Mouse (Mus musculus): Measurements from ENCODE around the gene Elk1.

The Elk1 gene

DNA sequence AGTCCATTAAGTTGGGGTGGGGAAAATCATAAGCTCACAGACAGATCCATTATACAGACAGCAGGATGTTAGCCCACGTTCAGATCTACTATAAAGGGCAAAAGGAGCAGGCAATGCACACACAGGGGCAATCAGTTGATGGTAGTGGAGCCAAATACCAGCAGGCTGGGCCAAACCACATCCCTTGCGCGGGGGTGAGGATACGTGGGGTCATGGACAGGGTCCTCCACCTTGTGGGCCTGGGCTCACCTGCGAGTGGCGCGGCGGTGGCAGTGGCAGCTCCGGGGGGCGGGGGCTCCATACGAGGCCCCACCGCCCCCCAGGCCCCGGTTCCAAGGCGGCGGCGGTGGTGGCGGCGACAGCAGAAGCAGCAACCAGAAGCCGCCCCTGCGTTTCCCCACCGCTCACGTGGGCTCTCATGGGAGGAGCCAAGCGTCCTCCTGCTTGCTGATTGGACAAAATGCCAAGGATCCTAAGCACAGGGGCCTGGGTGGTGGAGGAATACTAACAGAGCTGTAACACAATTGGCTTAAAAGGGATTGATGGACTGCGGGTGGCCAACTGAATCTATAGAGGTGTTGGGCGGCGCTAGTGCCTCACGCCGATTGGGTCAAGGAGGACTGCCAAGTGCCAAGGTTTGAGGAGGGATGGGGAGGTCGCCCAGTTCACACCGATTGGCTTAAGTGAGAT lies at the start of gene Elk1:
Gene Elk1 (minus strand): TSS at position 418 of the 690 bp plus-strand sequence.
- peak; percentile 11 for DNase-seq (ENCODE audit: low spot score)

DNA sequence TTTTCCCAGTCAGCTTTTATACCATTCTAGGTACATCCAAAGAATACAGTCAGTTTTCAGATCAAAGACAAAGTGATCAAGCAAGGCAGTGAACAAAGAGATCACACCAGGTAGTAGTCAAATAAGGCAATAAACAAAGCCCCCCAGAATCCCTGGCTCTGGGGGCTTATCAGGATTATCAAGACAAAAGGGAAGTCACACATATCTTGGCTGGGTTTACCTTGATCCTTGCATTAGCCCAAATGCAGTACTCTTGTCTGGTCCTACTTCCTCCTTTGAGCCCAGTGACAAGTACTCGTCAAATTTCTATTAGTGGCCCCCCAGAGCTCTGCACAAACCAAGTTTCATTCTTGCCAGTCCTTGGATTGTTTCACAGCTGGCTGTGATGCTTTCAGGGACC lies 30.5 kb upstream of the Elk1 start:
- no peak for DNase-seq (ENCODE audit: low spot score)

DNA sequence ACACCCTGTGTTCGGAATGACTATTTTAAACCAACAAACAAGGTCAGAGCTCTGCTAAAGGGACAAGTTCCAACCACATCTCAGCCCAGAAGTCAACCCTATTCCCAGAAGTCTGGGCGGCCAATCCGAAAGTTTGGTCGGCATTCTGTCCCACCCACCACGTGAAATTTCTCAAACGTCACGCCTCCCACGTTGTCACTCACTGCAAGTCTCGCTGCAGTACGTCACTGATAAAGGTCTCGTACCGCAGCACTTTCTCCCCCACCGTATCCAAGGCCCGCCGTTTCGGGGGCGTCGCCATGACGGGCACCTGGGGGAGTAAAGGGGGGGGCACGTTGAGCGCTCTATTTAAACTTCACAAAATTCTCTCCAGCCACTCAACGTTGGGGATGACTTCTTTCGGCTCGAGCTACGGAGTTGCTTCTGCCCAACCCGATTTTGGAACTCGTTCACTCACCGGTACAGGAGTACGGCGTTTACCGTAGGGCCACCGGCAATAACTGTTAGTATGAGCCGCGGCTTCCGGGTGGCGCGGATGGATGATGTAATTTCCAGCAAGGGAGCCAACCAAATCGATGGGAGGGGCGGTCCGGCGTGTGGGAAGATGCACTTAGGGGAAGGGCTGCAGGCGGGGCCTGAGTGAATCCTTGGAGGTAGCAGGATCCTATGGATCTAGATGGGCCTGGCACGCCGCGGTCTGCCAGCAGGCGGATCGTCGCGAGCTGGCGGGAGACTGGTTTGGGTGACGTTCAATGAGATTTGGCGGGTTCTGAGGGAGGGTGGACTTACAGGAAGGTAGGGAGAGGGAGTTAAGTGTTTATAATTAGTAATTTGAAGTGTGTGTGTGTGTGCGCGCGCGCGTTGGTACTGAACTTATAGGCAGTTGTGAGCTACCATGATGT lies 11.3 kb upstream of the Elk1 start, which contains the start of gene Uxt:
Gene Uxt (minus strand): TSS at position 541 of the 902 bp plus-strand sequence.
- peak; percentile 57 for DNase-seq (ENCODE audit: low spot score)

GRCm38 (mm10) chrX:20946055-20946454 lies 4.4 kb downstream of the Elk1 start:
- DNase-seq (ENCODE audit: low spot score) = no peak

DNA sequence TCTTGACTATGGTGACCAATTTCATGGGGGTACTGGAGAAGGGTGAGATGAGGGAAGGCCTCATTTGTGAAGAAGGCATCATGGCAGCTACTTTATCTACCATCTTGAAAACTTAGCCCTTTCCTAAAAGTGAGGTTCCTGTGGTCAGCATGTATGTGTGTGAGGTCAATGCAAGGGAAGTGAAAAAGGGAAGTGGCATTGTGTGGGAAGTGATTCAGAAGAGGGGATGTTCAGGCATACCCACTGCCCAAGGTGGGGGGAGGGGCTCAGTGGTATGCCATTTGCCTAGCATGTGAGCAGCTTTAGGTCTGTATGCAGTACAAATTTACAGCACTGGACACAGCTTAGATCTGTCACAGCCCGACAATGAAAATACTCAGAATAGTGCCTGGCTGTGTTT lies 18.4 kb downstream of the Elk1 start:
- DNase-seq (ENCODE audit: low spot score) = no peak

GRCm38 (mm10) chrX:20931364-20931763 lies 19.0 kb downstream of the Elk1 start, which contains the start of gene Cfp:
Cfp (minus strand) TSS chrX:20931555.
- no peak for DNase-seq (ENCODE audit: low spot score)

- no peak for DNase-seq (ENCODE audit: low spot score)
Measured at GRCm38 (mm10) chrX:20929859-20930258, 20.5 kb downstream of the Elk1 start.

DNA sequence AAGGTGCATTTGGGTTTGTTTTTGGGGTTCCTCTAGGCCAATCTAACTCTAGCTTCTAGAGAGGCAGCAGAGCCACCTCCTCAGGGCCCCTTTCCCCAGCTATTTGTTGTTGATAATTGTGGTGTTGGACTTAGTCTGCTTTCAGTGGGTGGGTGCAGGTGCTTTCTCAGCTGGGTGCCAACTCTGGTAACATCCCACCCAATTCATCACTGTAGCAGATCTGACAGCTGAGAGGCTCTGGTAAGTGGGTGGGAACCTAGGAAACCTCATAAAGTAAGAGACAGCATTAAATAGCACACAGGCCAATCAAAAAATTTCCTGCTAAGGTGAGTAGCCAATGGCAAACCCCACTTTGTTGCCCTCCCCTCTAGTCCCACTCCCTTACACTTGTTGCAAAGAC lies 25.4 kb downstream of the Elk1 start:
- no peak for DNase-seq (ENCODE audit: low spot score)

GRCm38 (mm10) chrX:20923506-20923905 lies 26.9 kb downstream of the Elk1 start:
- no peak for DNase-seq (ENCODE audit: low spot score)

DNA sequence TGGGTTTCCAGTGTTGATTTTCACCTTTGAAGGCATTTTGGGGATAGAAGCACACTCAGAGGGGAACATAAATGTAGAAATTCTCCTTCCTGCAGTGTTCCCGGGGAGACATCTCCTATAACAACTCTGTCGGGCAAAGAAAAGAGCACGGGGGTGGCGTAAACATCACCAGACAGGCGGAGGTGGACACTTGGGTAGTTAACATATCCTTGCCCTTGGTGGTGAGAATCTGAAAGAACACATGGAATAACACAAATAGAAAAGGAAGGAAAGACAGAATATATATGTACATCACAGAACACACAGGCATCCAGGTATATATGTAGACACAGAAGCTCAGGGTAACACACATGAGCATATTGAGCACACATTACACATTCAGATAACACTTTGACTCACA lies 29.0 kb downstream of the Elk1 start:
- no peak for DNase-seq (ENCODE audit: low spot score)

- peak; percentile 14 for DNase-seq (ENCODE audit: low spot score)
Measured at GRCm38 (mm10) chrX:20920844-20921364, 29.5 kb downstream of the Elk1 start, which contains the start of gene Syn1. Syn1 (minus strand) TSS chrX:20921004.

DNA sequence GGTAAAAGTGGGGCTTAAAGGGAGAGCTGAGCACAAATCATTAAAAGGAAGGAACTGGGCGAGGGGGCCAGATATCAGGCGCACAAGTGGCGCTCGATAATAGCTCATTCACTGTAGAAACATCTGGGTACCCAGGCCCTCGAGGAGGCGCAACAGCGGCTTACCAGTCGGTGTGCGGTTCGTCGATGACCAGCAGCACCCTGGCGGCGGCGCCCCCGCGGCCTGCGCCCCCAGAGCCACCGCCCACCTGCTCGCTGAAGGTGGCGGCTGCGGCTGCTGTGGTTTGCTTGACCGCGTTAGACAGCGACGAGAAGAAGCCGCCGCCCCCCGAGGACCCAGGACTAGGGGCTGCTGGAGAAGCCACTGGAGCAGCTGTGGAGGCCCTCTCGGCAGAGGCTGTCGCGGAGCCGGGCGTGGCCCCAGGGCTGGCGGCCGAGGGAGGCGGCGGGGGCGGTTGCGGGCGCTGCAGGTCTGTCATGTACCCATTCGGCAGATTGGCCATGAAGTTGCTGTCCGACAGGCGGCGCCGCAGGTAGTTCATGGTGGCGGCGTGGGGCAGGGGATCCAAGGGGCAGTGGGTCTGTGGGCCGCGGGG lies 30.1 kb downstream of the Elk1 start:
- DNase-seq (ENCODE audit: low spot score) = no peak

DNA sequence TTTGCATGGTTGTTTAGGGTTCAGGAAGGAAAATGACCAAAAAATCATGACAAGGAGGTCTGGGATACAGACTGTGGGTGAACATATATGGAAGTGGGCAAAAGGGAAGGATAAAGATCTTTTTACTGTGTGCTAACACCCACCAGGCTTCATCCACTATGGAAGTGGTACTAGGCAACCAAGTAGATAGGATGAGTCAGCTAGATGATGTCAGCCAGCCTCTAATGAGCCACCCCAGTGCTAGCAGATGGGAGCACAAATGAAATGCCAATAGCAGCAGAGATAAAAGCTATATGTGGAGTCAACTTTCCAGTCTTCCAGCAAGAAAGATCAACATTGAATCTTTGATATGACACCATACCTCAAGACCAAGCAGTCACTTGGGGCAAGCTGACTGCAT lies 35.3 kb downstream of the Elk1 start:
- DNase-seq (ENCODE audit: low spot score) = no peak

- no peak for DNase-seq (ENCODE audit: low spot score)
Measured at GRCm38 (mm10) chrX:20913726-20914125, 36.7 kb downstream of the Elk1 start.

GRCm38 (mm10) chrX:20910074-20910473 lies 40.3 kb downstream of the Elk1 start:
- DNase-seq (ENCODE audit: low spot score) = no peak

All from urinary bladder, postnatal 10 days (tissue).